Mouse (Mus musculus): ENCODE data around the gene Rnd1. TPM values are rescaled to one million over a fixed set of nuclear protein-coding genes. Genes with fewer than 3 reads are reported as not detected.

Gene Rnd1
- polyA plus RNA-seq, 2 experiments: 0.24 to 0.67 TPM

DNA sequence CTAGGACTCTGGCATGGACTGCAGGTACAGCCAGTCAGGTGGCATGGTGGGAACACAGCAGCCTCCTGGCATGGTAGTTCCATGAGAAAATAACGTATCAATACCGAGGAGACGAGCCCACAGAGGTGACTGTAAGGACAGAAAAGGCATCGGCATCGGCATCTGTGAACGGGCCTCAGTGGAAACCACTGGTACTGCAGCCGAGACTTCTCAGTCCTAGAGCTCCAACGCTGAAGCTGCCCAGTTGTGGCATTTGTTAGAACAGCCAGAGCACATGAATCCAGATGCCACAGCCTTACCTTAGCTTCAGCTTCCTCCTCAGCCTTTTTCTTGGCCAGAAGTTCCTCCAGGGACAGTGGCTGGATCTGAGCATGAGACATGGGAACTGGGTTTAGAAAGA is 25.1 kb downstream of the Rnd1 start:
- Histone ChIP-seq H3K4me1 (replicated peaks; ENCODE audit: control insufficient read depth in 2 of 2, insufficient read depth in 2 of 2, low read length in 1 of 2) (no peaks in the 10 kb centered on the region), H3K27me3 (ENCODE audit: control insufficient read depth, insufficient read depth, low read length) (no peaks in the 10 kb centered on the region), H3K27ac (no peak overlapping the region), H3K4me3 (ENCODE audit: insufficient read depth in 1 of 2, low read depth in 2 of 2, low read length in 2 of 2) (no peak overlapping the region), H3K9ac (replicated peaks) (no peak overlapping the region), H3K4me2 (ENCODE audit: low read depth) (no peak overlapping the region), H3K9me3 (ENCODE audit: control insufficient read depth, low read length) (no peaks in the 10 kb centered on the region), H3K36me3 (replicated peaks; ENCODE audit: control insufficient read depth, insufficient read depth, low read depth) (peaks cover 88% of the 10 kb centered on the region)
- TF ChIP-seq EP300 (IDR thresholded peaks at IDR 0.05; ENCODE audit: low read depth): no peak
- TF ChIP-seq CTCF (IDR thresholded peaks at IDR 0.05; ENCODE audit: low read depth): 0 out of 2 replicates have a peak, but pooled peaks have one; percentile 10
- DNase-seq (ENCODE audit: low read depth in 3 of 3, low spot score in 3 of 3): no peak
- WGBS (ENCODE audit: insufficient replicate concordance): 87% methylated on average over 8 of the region's 8 CpGs
- no peak for ATAC-seq (ENCODE audit: insufficient read depth)

DNA sequence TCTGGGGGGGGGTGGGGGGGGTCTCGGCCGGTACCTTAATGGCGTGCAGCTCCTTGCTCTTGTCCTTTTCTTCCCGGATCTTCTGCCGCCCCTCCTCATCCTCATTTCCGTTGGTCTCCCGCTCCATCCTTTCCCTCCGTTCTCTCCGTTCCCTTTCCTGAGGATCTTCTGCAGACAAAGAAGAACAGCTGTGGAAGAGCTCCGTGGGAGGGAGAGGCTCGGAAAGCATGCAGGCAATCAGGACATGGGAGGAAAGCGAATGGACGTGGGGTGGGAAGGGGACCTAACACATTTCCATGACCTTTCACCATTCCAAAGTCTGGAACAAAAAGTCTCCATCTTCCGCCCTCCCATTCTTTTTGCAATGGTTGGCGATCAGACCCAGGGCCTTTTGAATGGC is 25.8 kb downstream of the Rnd1 start:
- H3K36me3 ChIP-seq (replicated peaks; ENCODE audit: control insufficient read depth, insufficient read depth, low read depth): peaks cover 86% of the 10 kb centered on the region
- no peak overlapping the region for H3K4me2 ChIP-seq (ENCODE audit: low read depth)
- 90% methylated on average over 15 of the region's 15 CpGs for WGBS (ENCODE audit: insufficient replicate concordance)

DNA sequence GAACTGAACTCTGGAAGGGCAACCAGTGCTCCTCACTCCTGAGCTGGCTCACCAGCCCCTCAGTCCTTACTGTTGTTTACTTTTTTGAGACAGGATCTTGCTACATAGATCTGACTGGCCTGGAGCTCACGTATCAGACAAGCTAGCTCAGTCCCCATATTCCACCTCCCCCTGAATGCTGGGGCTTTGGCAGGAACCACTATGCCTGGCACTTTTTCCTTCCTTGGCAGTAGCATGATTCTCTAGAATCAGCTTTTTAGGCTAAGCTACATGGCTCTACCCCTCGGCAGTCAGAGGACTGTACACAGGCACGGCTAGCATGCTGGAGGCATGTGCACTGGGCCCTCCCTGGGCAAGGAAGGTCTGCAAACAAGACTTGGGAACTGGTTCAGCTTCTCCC is 29.2 kb downstream of the Rnd1 start:
- 84% methylated on average over 3 of the region's 3 CpGs for WGBS (ENCODE audit: insufficient replicate concordance)
- ATAC-seq (ENCODE audit: insufficient read depth): no peak

More for the DNA sequence above, 25.8 kb downstream of the Rnd1 start:
- TF ChIP-seq CTCF (IDR thresholded peaks at IDR 0.05; ENCODE audit: low read depth) (no peak), EP300 (IDR thresholded peaks at IDR 0.05; ENCODE audit: low read depth) (no peak)
- no peak for DNase-seq (ENCODE audit: low read depth in 3 of 3, low spot score in 3 of 3)
- no peaks in the 10 kb centered on the region for H3K27me3 ChIP-seq (ENCODE audit: control insufficient read depth, insufficient read depth, low read length)
- no peak overlapping the region for H3K9ac ChIP-seq (replicated peaks)
- no peaks in the 10 kb centered on the region for H3K4me1 ChIP-seq (replicated peaks; ENCODE audit: control insufficient read depth in 2 of 2, insufficient read depth in 2 of 2, low read length in 1 of 2)
- H3K4me3 ChIP-seq (ENCODE audit: insufficient read depth in 1 of 2, low read depth in 2 of 2, low read length in 2 of 2): no peak overlapping the region
- H3K27ac ChIP-seq: no peak overlapping the region
- ATAC-seq (ENCODE audit: insufficient read depth): no peak
- H3K9me3 ChIP-seq (ENCODE audit: control insufficient read depth, low read length): no peaks in the 10 kb centered on the region

DNA sequence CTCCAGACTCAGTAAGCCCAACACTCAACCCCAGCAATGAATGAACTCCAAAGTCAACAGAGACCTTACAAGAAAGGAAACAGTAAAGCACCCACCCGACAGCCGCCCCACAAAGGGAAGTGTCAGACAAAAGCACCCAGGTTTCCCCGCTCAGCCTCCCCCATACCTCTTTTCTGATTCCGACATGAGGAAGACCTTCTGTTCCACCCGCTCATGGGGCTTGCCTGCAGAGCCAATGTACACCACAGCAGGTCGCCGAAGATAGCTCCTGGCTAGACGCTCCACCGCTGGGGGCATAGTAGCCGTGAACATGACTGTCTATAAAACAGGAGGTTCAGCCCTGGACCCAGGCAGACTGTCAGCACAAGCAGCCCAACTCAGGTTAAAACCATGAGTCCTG is 30.0 kb downstream of the Rnd1 start:
- Histone ChIP-seq H3K9me3 (ENCODE audit: control insufficient read depth, low read length) (no peaks in the 10 kb centered on the region), H3K27me3 (ENCODE audit: control insufficient read depth, insufficient read depth, low read length) (no peaks in the 10 kb centered on the region), H3K4me2 (ENCODE audit: low read depth) (no peak overlapping the region), H3K9ac (replicated peaks) (no peak overlapping the region), H3K4me1 (replicated peaks; ENCODE audit: control insufficient read depth in 2 of 2, insufficient read depth in 2 of 2, low read length in 1 of 2) (no peaks in the 10 kb centered on the region), H3K36me3 (replicated peaks; ENCODE audit: control insufficient read depth, insufficient read depth, low read depth) (peaks cover 63% of the 10 kb centered on the region), H3K4me3 (ENCODE audit: insufficient read depth in 1 of 2, low read depth in 2 of 2, low read length in 2 of 2) (no peak overlapping the region), H3K27ac (no peak overlapping the region)
- TF ChIP-seq EP300 (IDR thresholded peaks at IDR 0.05; ENCODE audit: low read depth) (no peak), CTCF (IDR thresholded peaks at IDR 0.05; ENCODE audit: low read depth) (no peak)
- WGBS (ENCODE audit: insufficient replicate concordance): 82% methylated on average over 10 of the region's 10 CpGs
- ATAC-seq (ENCODE audit: insufficient read depth): no peak
- DNase-seq (ENCODE audit: low read depth in 3 of 3, low spot score in 3 of 3): no peak

More for the DNA sequence above, 29.2 kb downstream of the Rnd1 start:
- Histone ChIP-seq H3K36me3 (replicated peaks; ENCODE audit: control insufficient read depth, insufficient read depth, low read depth) (peaks cover 70% of the 10 kb centered on the region), H3K27me3 (ENCODE audit: control insufficient read depth, insufficient read depth, low read length) (no peaks in the 10 kb centered on the region), H3K4me3 (ENCODE audit: insufficient read depth in 1 of 2, low read depth in 2 of 2, low read length in 2 of 2) (no peak overlapping the region), H3K27ac (no peak overlapping the region), H3K9ac (replicated peaks) (no peak overlapping the region), H3K4me1 (replicated peaks; ENCODE audit: control insufficient read depth in 2 of 2, insufficient read depth in 2 of 2, low read length in 1 of 2) (no peaks in the 10 kb centered on the region), H3K4me2 (ENCODE audit: low read depth) (no peak overlapping the region), H3K9me3 (ENCODE audit: control insufficient read depth, low read length) (no peaks in the 10 kb centered on the region)
- TF ChIP-seq EP300 (IDR thresholded peaks at IDR 0.05; ENCODE audit: low read depth): no peak
- TF ChIP-seq CTCF (IDR thresholded peaks at IDR 0.05; ENCODE audit: low read depth): no peak
- DNase-seq (ENCODE audit: low read depth in 3 of 3, low spot score in 3 of 3): no peak

DNA sequence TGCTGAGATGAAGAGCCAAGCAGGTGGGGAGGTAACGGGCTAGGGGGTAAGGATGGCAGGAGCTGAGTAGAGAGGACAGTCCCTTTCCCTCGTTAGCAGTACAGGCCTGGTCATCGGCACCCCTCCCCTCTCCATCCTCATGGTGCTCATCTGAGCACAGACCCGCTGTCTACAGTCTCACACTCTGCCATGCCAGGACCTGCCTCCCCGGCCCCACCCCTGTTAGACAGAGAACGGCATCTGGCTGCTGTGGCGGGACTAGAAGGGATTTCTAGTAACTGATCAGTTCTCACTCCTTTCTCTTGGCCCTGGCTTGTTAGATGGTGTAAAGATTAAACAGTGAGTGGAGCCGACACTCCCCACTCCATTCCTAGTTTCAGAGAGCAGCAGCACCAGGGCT is 30.5 kb downstream of the Rnd1 start:
- ATAC-seq (ENCODE audit: insufficient read depth) (no peak), DNase-seq (ENCODE audit: low read depth in 3 of 3, low spot score in 3 of 3) (no peak)
- TF ChIP-seq CTCF (IDR thresholded peaks at IDR 0.05; ENCODE audit: low read depth) (no peak), EP300 (IDR thresholded peaks at IDR 0.05; ENCODE audit: low read depth) (no peak)
- H3K4me1 ChIP-seq (replicated peaks; ENCODE audit: control insufficient read depth in 2 of 2, insufficient read depth in 2 of 2, low read length in 1 of 2): no peaks in the 10 kb centered on the region
- H3K4me3 ChIP-seq (ENCODE audit: insufficient read depth in 1 of 2, low read depth in 2 of 2, low read length in 2 of 2): no peak overlapping the region
- H3K27ac ChIP-seq: no peak overlapping the region
- peaks cover 57% of the 10 kb centered on the region for H3K36me3 ChIP-seq (replicated peaks; ENCODE audit: control insufficient read depth, insufficient read depth, low read depth)
- H3K9me3 ChIP-seq (ENCODE audit: control insufficient read depth, low read length): no peaks in the 10 kb centered on the region
- H3K4me2 ChIP-seq (ENCODE audit: low read depth): no peak overlapping the region
- 82% methylated on average over 8 of the region's 8 CpGs for WGBS (ENCODE audit: insufficient replicate concordance)
- no peaks in the 10 kb centered on the region; the same call in 1 of the 2 replicates for H3K27me3 ChIP-seq (ENCODE audit: control insufficient read depth, insufficient read depth, low read length)
- no peak overlapping the region for H3K9ac ChIP-seq (replicated peaks)

Measured in liver, embryonic 14.5 days (tissue).